Mouse (Mus musculus): Measurements from ENCODE around the gene Gm20547.
"Not testable (repeated sequence)": the region's sequence is repeated elsewhere in the genome, so short reads cannot be mapped to it uniquely, and the experiment has no call there.

Gm20547 gene

DNA sequence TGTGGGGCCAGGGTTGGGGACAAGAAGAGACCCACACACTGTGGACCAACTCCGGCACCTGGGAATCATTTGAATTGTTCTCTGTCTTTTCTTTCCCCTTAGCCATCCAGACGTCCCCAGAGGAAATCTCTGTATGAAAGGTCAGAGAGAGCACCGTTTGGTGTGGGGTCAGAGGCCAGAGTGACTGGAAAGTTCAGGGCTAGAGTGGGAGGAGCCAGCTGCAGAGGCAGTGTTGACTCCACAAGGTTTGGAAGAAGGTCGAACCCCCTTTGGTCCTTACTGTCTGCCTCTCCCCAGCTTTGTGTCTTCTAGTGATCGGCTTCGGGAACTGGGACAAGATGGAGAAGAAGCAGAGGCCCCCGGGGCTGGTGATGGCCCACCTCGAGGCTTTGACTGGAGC, 28.3 kb downstream of the Gm20547 start:
- no peak for DNase-seq (ENCODE audit: low spot score)

DNA sequence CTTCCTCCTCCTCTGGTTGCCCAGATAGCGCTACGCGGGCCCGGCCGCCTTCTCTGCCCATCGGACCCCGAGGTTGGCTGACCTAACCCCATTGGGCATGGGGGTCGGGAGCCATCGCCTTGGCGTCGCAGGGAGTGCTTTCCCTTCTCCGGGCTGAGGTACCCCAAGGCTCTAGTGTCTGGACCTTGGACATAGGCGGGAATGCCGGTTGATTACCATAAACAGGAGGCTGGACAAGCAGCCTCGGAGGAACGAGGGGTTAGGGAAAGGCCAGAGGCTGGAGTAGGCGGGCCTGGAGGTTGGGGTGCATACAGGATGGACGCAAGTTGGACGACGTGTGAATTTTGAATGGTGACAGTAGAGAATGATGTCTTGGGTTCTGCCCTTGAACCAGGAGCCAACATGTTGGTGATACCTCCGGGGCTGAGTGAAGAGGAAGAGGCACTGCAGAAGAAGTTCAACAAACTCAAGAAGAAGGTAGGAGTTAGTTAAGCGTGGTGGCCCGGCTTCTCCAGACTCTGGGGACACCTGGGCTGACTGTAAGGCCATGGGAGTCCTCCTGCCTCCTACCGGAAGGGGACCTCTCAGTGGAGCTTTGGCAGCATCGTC, 31.2 kb downstream of the Gm20547 start:
- no peak for DNase-seq (ENCODE audit: low spot score)

DNA sequence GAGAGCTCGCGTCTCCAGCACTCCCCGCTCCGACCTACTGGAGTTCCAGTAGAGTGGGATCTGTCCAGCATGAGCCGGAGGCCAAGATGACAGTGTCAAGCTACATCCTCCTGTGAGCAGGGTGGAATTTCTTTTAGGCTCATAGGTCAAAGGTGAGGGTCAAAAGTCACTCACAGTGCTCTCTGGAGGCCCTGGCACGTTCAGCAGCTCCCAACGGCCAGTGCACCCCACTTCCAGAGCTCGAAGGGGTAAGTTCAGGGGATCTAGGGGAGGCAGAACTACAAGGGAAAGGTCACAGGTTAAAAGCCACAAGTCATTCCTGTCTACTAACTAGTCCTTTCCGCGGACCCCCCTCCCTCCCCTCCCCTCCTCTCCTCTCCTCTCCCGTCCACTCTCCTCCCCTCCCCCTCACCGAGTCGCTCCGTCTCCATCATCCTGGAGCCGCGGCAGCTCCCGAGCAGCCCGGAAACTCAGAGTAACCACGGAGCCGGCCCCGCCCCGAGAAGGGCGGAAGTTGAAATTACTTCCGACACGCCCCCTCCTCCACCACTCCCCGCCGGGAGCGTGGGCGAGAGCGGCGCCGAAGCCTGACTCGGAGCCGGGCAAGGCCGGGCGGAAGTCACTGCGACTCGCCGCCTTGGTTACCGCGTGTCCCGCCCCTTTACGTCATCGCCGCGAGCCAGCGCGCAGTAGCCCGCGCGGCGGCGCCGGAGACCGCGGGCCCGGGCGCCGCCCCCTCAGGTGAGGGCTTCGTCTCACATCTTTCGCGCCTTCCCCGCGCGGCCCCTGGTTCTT, 31.9 kb downstream of the Gm20547 start, which contains the start of the genes Skiv2l and Nelfe:
Gene Skiv2l (minus strand): TSS at position 489 of the 795 bp plus-strand sequence.
Gene Nelfe (plus strand): TSS at position 670 of the 795 bp plus-strand sequence.
- DNase-seq (ENCODE audit: low spot score) = peak; percentile 87

DNA sequence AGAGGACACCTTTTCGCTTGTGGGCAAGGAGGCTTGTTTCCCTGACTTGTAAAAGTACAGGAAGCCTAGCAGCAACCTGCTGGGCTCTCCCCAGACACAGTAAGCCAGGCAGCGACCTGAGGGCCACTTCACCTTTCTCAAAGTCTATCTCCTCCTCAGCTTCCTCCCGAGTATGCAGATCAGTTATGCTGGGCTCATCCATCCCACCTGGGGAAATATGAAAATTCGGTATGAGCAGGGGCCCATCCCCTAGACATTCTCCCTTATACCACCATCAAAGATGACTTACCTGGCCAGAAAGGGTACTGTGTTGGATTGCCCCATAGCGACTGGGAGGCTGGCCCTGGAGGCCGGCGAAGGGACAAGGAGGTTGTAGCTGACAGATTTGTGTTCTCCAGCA, 34.2 kb downstream of the Gm20547 start:
- DNase-seq (ENCODE audit: low spot score) = no peak

DNA sequence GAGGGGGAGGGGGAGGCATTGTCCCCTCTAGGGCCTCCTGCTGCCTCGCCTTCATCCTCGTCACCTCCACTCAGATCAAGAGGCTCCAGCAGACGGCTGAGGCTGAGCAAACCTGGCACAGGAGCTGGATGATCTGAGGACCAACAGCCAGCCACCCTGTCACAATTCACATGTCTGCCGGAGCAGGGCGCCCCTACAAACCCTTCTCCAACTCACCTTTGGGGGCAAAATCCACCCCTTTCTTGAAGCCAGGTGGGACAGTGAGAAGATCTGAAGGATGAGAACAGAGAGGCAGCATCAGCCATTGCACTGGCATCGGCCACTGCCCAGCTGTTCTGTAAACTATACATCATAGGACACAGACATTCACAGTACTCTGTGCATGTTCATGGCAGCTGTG, 34.6 kb downstream of the Gm20547 start:
- no peak for DNase-seq (ENCODE audit: low spot score)

DNA sequence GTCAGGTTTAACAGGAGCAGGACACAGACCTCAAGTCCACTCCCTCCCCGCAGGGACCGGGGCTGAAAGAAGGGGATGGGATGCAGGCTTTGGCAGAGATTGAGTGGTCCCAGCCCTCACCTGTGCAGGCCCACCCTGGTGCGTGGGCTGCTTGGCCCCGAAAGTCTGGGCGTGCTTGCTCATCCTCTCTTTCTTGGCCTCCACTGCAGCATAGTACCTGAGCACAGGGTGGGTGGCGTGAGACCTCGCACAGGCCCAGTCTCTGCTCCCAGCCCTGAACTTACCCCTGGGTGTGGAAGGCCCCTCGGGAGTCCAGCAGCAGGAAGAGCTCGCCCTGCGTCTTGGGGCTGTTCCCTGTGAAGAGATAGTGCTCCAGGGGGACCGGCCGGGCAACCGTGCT, 37.0 kb downstream of the Gm20547 start:
- DNase-seq (ENCODE audit: low spot score) = no peak

DNA sequence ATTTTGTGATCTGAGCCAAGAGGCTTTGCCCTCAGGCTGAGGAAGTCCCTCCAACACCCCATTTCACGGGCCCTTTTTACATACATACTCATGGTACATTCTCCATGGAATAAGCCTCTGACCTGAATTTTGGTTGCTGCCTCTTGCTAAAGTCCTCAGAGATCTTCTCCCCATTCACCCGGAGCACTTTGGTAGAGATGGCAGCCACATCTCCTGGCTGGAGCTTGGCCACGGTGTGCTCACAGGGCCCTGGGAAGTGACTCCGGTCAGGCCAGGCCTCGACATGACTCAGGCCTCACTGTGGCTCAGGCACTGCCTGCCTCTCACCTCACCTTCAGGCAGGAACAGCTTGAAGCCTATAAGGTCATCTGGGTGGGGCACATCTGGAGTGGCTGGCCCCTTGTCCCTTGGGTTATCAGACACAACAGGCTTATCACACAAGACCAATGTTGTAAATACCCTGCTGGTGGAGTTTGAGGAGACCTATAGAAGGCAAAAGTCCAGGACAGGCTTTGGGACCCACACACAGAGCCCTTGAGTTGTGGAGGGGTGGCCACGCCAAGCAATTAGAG, 41.0 kb downstream of the Gm20547 start:
- no peak for DNase-seq (ENCODE audit: low spot score)

DNA sequence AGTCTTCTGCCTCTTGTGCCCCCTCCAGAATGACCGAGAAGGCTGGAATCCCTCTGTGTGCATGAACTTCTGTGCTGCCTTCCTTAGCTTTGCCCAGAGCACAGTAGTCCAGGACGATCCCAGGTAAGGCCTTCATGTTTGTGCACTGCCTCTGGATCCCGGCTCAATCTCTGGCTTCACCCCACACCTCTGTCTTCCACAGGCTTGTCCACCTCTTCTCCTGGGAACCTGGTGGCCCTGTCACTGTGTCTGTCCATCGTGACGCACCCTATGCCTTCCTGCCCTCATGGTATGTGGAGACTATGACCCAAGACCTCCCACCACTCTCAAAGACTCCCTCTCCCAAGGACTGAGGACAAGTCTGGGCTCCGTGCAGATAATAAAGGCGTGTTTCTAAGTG, 43.1 kb downstream of the Gm20547 start:
- no peak for DNase-seq (ENCODE audit: low spot score)

DNA sequence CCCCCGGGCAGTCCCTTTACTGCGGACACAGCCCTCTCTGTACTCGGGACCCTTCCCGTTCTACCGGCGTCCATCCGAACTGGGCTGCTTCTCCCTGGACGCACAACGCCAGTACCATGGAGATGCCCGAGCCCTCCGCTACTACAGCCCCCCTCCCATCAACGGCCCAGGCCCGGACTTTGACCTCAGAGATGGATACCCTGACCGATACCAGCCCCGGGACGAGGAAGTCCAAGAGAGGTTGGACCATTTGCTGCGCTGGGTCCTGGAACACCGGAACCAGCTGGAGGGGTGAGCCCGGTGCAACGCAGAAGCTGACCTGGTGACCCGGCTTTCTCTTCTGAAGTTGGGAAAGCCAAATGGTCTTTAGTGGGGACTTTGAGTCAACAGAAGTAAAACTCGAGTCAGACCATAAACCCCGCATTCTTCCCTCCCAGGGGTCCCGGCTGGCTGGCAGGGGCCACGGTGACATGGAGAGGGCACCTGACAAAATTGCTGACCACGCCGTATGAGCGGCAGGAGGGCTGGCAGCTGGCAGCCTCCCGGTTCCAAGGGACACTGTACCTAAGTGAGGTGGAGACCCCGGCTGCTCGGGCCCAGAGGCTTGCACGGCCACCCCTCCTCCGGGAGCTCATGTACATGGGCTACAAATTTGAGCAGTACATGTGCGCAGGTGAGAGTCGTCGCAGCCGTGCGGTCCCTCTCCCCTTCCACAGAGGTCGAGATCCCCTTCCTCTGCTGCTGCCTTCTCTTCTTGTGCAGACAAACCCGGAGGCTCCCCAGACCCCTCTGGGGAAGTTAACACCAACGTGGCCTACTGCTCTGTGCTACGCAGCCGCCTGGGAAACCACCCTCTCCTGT, 44.1 kb downstream of the Gm20547 start:
- no peak for DNase-seq (ENCODE audit: low spot score)

DNA sequence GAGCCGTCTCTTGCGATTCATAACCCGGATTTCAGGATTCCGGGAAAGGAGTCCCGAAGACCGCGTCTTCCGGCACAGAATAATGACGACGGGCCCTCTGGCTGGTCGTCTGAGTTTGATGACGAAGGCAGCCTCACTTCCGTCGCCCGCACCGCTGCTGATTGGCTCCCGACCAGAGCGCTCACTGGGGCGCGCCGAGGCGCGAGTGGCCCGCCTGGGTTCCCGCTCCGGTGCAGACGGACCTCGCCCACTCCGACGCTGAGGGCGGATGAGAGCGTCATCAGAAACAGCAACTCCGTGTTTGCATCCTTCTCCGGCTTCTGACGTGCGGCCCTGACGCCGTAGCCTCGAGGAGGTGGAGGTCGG, 45.0 kb downstream of the Gm20547 start, which contains the start of the genes Stk19 and Dxo:
Gene Stk19 (minus strand): TSS at position 90 of the 366 bp plus-strand sequence.
Gene Dxo (plus strand): TSS at position 164 of the 366 bp plus-strand sequence.
- peak; percentile 88 for DNase-seq (ENCODE audit: low spot score)

DNA sequence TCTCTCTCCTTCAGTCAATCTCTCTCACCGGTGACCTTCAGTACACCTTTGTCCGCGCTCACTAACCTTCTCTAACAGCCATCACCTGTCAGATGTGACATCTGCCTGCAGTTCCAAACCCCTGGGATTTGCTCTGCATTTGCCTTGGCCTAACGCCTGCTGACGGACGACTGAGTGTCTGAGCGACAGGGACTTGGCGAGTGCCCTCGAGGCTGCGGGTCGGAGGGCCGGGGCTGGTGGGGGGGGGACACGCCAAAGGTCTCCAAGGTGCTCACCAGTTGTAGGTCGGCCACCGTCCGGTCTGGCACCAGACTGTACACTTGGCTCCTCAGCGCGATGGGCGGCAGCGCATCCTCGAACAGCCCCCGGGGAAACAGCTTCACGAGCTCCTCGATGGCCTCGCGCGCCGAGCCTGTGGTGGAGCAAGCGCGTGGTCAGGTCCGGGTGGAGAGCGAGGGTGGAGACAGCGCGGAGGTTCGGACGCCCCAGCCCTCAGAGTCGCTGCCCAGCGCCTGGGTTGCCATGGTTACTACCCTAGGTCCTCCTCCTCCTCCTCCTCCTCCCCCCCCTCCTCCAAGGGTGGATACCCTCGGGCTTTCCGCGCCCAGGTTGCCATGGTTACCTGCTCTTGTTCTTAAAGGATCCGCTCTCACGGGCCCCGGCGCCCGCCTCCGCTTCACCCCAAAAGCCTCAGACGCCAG, 45.5 kb downstream of the Gm20547 start:
- no peak for DNase-seq (ENCODE audit: low spot score)

DNA sequence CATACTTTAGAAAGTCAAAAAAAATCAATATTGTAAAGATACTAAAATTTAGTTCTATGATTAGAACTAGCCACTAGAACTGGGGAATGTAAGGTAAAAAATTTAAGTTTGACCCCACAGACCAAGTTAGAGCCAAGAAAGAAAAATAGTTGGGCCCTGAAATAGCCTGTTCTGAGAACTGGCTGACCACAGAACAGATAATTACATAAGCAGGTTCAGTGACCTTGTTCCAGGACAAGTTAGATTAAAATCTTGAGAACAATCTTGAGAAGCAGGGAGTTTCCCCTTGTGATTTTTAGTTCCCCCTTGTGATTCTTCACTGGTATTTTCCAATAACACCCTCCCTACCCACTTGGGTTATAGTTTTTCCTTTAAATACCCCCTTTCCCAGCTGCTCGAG, 51.1 kb downstream of the Gm20547 start:
- not testable (repeated sequence) for DNase-seq (ENCODE audit: low spot score)

DNA sequence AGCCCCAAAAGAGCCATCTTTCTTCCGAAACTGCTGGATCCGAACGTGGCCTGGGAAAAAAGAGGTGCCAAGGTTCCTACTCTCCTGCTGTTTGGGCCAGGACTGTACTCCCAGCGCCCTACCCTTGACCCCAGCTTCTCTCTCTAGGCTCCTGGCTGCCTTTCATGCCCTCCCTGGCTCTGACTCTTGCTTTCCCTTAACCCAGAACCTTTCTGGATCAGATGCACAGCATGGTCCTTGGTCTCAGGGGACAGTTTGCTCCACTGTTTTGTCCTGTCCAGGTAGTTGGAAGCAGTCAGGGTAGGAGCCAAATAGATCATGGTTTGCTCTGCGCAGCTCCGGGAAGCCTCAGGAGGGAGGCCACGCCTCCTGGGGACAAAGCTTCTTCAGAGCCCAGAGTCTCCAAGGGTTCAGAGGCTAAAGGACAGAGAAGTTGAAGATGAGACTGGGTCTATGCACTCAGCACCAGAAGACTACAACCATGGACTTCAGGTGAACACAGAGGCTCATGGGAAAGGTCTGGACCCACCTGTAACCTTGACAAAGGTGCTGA, 66.9 kb downstream of the Gm20547 start:
- no peak for DNase-seq (ENCODE audit: low spot score)

DNA sequence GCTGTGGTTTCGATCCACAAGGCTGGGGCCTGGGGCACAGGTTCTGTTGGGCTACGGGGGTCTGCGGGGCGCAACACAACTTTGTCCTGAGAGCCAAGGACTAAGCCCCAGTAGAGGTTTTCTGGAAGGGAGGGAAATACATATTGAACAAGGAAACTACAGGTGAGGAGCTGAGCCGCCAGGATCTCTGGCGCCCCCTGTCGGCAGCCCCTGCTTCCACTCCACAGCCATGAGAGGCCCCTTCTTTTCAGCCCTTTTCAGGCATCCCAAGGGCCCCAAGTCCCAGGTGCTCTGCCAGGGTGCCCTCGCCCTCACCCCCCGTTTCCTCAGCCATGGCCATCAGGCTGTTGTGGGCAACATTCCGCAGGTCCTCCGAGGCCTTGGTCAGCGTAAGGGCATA, 68.1 kb downstream of the Gm20547 start:
- DNase-seq (ENCODE audit: low spot score) = not testable (repeated sequence)

DNA sequence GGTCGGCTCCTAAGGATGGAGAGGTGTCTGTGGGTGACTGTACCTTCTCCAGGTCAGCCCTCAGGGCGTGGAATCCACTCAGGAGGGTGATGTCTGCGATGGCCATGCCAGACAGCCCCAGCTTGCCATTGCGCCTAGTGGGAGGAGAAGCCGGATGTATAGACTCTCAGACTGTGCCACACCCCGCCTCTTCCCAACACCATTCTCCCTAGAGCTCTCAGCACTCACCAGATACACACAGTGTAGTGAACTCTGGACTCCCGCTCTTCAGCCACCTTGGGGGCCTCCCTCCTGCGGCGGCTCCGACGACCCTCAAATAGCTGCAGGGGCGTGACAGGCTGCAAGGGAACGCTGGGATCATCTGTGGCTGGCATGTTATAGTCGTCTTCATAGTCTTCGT, 70.6 kb downstream of the Gm20547 start:
- no peak for DNase-seq (ENCODE audit: low spot score)

DNA sequence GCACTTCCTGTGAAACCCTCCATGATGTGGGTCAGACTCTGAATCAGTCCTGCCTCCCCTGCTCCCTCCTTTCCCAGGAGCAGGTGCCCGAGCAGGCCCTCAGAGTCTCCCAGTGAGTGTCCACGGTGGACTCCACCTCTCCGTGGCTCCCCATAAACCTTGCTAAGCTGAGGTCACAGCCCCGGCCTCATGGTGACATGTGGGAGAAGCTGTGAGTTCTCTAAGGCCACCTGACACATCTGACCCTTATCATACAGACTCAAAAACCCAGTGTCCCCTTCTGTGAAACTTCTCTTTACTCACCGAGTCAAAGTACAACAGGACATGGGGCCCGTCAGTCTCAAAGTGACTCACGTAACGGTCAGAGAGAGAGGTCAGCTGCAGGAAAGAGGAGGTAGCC, 71.0 kb downstream of the Gm20547 start:
- not testable (repeated sequence) for DNase-seq (ENCODE audit: low spot score)

DNA sequence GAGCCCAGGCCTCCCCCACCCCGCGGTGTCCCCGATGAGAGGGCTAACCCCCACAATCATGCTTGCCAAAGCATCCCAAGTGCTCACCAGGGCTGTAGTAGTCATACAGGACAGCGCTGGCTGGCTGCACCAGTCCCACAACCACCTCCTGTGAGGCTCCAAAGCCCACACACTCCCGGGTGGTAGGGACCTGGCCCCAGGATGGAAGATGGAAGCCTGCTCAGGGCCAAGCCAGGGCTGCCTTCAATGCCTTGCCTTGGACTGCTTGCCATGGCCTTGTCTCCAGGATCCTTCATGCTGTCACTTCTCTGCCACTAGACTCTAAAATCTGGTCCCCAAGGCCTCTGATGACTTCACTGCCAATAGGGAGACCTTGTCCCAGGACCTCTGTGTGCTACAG, 71.4 kb downstream of the Gm20547 start:
- DNase-seq (ENCODE audit: low spot score) = not testable (repeated sequence)

DNA sequence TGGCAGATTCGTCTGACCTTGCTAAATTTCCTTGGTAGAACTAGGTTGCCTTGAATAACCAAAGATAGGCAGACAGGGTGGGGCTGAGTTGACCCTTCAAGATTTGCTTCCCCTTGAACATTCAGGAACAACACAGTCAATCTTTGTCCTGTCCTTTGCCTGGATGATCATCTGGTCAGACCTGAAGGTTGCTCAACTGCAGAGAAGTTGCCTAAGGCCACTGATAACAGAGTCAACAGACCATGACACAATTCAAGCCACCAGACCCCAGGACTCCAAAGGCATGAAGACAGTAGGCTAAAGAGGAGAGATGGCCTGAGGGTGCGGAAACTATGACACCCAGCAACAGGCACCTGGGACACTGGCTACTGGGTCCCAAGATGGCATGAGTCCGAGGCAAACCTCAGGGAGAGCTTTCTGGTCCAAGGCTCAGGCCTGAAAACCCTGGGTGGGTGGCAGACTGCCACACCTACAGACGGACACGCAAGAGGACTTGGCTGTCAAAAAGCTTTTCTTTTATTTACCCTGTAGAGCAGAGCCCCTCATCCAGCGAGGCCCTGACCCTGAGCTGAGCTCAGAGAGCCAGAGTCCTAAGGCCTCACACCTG, 73.1 kb downstream of the Gm20547 start:
- no peak for DNase-seq (ENCODE audit: low spot score)

DNA sequence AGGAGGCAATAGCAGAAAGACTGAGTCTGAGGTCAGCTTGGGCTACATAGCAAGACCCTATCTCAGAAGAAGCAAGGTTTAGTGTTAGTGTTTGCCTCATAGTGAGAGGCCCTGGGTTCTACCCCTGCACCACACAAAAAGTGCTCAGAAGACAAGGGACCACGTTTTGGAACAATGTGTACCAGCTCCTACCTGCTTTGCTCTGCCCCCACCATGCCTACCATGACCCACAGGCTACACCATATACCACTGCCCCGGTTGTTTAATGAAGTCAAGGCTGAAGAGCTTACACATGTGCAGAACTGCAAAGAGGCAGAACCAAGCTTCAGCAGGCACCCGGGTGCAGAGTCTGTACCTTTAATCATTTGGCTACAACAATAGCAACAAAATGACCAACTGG, 74.7 kb downstream of the Gm20547 start:
- no peak for DNase-seq (ENCODE audit: low spot score)

All from ovary, postnatal 10 days (tissue).